Mouse (Mus musculus) intestine, embryonic 15.5 days (tissue): ENCODE measurements around the gene B4galnt1. TPM values are rescaled to one million over a fixed set of nuclear protein-coding genes. Genes with fewer than 3 reads are reported as not detected.

Experiments used
- ATAC-seq: fragments of 200-750 bp; cut with Nextera tagmentation; 2 replicates; pipeline ENCODE4 v1.8.0; 2017; ENCODE audit warnings: moderate TSS enrichment, moderate library complexity
- H3K27ac ChIP-seq: fragments of 300-500 bp; sonication (generic); 2 replicates; pipeline ENCODE4 v1.5.1; 2015; ENCODE audit warnings: mild to moderate bottlenecking, inconsistent platforms
- H3K27me3 ChIP-seq: fragments of 300-500 bp; sonication (generic); replicated peaks from 2 replicates; pipeline ENCODE4 v1.6.1; 2015; ENCODE audit warnings: inconsistent platforms
- H3K36me3 ChIP-seq: fragments of 300-500 bp; sonication (generic); 2 replicates; pipeline ENCODE4 v1.6.1; 2015; ENCODE audit warnings: inconsistent platforms
- H3K4me1 ChIP-seq: fragments of 300-500 bp; sonication (generic); replicated peaks from 2 replicates; pipeline ENCODE4 v1.6.1; 2015; ENCODE audit warnings: inconsistent platforms
- H3K4me2 ChIP-seq: fragments of 300-500 bp; sonication (generic); replicated peaks from 2 replicates; pipeline ENCODE4 v1.6.1; 2015; ENCODE audit warnings: mild to moderate bottlenecking, inconsistent platforms
- H3K4me3 ChIP-seq: fragments of 300-500 bp; sonication (generic); replicated peaks from 2 replicates; pipeline ENCODE4 v1.5.1; 2015; ENCODE audit warnings: inconsistent platforms
- H3K9ac ChIP-seq: fragments of 300-500 bp; sonication (generic); 2 replicates; pipeline ENCODE4 v1.6.1; 2015; ENCODE audit warnings: inconsistent platforms
- H3K9me3 ChIP-seq: fragments of 300-500 bp; sonication (generic); 2 replicates; pipeline ENCODE4 v1.6.1; 2016; ENCODE audit warnings: inconsistent platforms
- WGBS: fragments of 180-500 bp; shearing (Covaris S2); methylation state at CpG from one replicate; pipeline ENCODE4 v1.1.7; 2015; 5-methylcytosine and 5-hydroxymethylcytosine counted together
- polyA plus RNA-seq: library from polyadenylated mRNA; unstranded; fragments of >200 nt; fragmentation: Nextera tagmentation; extraction: Ambion mirVana; gene quantifications from 2 replicates; pipeline ENCODE4 v1.2.1, GENCODE M21; 2015

The B4galnt1 gene
- polyA plus RNA-seq, 1 experiment from 2014 or later = 52.5 TPM

DNA sequence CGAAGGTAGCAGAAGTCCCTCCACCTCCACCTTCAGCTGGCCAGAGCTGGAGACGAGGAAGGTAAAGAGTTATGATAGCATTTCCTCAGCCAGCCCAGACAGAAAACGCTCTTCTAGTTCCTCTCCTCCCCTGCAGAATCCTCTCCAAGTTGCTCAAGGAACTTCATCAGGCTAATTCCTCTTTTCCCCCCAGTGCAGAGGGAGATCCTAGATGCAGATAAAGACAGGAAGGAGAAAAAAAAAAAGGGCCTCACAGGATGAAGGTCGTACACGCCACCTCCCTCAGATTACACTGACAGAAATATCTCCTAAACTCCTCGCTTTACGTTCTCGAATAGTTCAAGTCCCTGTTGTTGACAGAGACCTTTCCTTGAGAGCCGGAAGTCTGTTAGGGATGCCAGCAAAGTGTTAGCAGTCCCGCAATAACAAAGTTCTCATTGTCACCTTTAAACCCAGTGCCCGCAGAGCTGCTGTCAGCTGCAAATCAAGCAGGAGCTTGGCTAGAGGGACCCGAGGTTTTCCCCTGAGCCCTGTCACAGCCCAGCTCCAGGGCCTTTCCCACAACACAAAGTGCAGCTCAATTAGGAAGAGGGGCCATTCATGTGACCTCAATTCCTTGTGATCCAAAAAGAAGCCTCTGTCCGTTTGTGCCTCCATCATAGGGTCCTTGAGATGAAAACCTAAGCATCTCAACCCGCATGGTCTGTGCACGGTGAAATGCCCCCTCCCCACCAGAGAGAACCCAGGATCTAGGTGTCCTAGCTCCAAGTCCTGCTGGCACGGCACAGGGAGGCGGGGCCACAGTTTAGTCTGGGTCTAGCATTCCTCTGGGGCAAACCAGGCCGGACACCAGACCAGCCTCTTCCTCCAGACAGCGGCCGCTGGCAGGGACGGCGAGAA lies 29.7 kb downstream of the B4galnt1 start:
- Histone ChIP-seq H3K4me3 (peak overlapping the region; percentile 92), H3K4me2 (peak overlapping the region; percentile 93), H3K9me3 (no peaks in the 10 kb centered on the region), H3K27me3 (no peaks in the 10 kb centered on the region), H3K27ac (peak overlapping the region; percentile 92), H3K9ac (peak overlapping the region; percentile 84), H3K36me3 (peaks cover 9% of the 10 kb centered on the region; the same call in 1 of the 2 replicates), H3K4me1 (peaks cover 23% of the 10 kb centered on the region; the same call in 1 of the 2 replicates)
- WGBS = 9% methylated on average over 22 of the region's 22 CpGs
- peak; percentile 42 for ATAC-seq

DNA sequence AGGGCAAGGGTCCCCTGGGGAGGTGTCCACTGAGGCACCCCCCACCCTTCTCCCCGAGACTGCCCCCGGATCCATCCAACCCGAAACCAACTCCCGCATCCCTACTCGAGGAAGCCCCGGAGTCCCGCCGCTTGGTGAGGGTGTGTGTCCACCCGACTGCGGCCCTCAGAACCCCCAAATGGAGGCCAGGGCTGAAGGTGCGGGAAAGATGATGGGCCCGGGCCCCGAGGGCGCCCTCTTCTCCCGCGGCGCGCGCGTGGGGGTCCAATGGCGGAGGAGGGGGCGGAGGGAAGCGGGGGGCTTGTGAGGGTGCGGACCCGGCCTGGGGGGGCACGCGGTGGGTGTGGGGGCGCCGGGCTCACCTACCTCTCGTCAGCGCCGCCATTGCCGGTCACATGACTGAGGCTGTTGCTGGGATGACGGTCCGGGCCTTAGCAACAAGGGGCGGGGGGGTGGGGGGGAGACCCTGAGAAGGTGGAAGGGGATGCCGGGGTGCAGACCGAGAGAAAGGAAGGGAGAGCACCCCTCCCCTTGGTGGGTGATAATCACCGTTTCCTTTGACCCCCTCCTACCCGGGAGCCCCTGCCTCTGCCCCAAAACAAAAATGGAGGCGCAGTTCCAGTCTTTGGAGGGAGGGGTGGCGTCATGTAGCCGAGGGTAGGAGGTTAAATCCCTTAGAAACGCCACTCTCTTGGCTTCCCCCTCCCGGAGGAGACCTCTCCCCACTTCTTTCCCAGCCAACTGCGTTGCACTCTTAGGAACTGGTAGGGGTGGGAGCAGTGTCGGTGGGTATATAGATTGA lies 30.5 kb downstream of the B4galnt1 start, which contains the start of gene Dtx3:
Dtx3 (minus strand) TSS at position 401 of the 802 bp plus-strand sequence.
- peak; percentile 64 for ATAC-seq
- H3K9ac ChIP-seq = peak within 1 kb of the TSS; percentile 84

DNA sequence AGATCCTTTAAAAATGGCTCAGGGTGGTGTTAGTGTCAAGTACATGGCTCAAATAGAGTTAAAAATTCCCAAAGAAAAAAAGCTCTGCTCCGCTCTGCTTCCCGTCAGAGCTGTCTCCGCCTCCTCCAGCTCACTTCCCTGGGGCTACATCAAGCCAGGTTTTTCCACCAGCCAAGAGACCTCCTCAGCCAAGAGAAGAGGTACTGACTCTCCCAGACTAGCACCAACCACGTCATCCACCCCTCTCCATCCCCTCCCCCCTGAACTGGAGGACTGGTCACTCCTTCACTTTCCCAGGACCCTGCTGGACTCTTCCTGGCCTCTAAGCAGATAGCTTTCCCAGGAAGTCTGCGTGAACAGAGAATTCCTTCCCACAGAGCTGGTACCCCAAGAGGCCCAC lies 31.4 kb downstream of the B4galnt1 start:
- Histone ChIP-seq H3K9me3 (no peaks in the 10 kb centered on the region), H3K27ac (peak overlapping the region; percentile 92), H3K36me3 (0 out of 2 replicates have a peak, but pooled peaks cover 9% of the 10 kb centered on the region), H3K27me3 (no peaks in the 10 kb centered on the region), H3K4me2 (peak overlapping the region; percentile 93), H3K4me3 (peak overlapping the region; percentile 92), H3K4me1 (peaks cover 15% of the 10 kb centered on the region; the same call in 1 of the 2 replicates), H3K9ac (no peak overlapping the region)
- ATAC-seq = peak; percentile 68
- 8% methylated on average over 5 of the region's 5 CpGs for WGBS

More for the DNA sequence above, 30.5 kb downstream of the B4galnt1 start, which contains the start of gene Dtx3:
- Histone ChIP-seq H3K27ac (peak within 1 kb of the TSS; percentile 92), H3K4me3 (peak within 1 kb of the TSS; percentile 92), H3K27me3 (no peaks in the 10 kb centered on the region), H3K36me3 (peaks cover 9% of the 10 kb centered on the region; the same call in 1 of the 2 replicates), H3K4me2 (peak within 1 kb of the TSS; percentile 93), H3K4me1 (peaks cover 21% of the 10 kb centered on the region; the same call in 1 of the 2 replicates), H3K9me3 (no peaks in the 10 kb centered on the region)
- whole genome bisulfite sequencing = under 1% methylated on average over 41 of the region's 47 CpGs

DNA sequence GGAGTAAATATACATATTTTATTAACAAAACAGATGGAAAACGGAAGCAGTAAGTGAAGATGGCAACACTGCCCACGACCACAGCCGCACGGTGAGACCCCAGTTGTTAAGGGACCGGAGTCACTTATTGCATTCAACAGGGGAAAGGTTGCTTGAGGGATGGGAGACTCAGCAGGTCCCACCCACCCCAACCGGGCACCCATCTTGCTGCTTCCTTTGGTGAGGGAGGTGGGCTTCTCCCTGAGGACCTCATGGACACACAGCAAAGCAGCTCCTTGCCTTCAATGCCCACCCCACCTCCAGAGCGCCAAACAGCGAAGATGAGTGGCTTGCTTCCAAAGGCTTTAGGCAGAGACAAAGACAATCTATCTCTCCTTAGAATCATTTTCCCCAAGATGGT lies 32.1 kb downstream of the B4galnt1 start:
- Histone ChIP-seq H3K27me3 (no peaks in the 10 kb centered on the region), H3K4me3 (no peak overlapping the region), H3K4me2 (no peak overlapping the region), H3K9me3 (no peaks in the 10 kb centered on the region), H3K36me3 (0 out of 2 replicates have a peak, but pooled peaks cover 9% of the 10 kb centered on the region), H3K4me1 (peaks cover 15% of the 10 kb centered on the region; the same call in 1 of the 2 replicates), H3K9ac (no peak overlapping the region), H3K27ac (peak overlapping the region; percentile 25; the same call in 1 of the 2 replicates)
- ATAC-seq = no peak
- WGBS = 84% methylated on average over 8 of the region's 8 CpGs

DNA sequence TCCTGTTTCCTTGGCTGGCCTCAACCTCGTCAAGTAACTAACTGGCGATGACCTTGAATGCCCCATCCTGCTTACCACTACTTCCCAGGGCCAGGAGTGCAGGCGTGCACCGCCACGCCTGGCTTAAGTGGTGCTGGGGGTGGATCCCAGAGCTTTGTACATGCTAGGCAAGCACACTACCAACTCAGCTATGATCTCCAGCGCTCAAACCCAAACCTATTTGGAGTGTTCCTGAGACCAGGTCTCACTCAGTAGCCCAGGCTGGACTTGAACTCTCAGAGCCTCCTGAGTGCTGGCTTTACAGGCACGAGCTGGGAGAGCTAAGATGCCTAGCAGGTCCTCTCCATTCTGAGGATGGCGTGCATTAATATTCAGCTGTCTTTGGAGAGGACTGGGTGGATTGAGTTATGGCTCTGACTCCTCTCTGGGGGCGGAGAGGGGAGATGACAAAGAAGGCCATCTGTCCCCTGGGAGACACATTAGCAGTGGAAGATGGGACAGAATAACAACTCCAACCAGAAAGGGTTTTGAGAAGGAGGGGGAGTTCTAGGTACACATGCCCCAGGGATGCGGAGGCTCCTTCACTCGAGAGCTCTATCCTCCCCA lies 32.6 kb downstream of the B4galnt1 start:
- Histone ChIP-seq H3K9ac (no peak overlapping the region), H3K27ac (peak overlapping the region; percentile 25; the same call in 1 of the 2 replicates), H3K4me1 (peaks cover 15% of the 10 kb centered on the region; the same call in 1 of the 2 replicates), H3K4me2 (no peak overlapping the region), H3K4me3 (no peak overlapping the region), H3K27me3 (no peaks in the 10 kb centered on the region), H3K36me3 (peaks cover 7% of the 10 kb centered on the region; the same call in 1 of the 2 replicates), H3K9me3 (no peaks in the 10 kb centered on the region)
- ATAC-seq = no peak
- WGBS = 84% methylated on average over 11 of the region's 11 CpGs

DNA sequence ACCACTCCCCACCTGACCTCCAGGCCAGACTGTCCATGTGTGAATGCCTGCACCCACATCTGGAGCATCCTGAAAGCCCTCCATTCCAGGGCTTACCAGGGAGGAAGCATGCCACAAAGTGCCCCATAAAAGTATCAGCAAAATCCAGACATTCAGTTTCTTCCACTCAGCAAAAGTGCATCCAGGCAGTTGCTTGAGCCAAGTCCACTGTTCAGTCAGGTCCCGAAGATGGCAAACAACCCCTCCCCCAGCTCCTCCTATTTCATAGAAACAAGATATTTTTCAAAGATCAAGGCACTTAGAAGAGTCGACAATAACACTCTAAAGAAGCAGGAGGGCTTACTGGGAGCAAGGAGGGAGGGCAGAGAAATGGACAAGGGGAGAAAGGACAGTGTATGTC lies 33.5 kb downstream of the B4galnt1 start:
- no peak overlapping the region for H3K4me3 ChIP-seq
- peaks cover 15% of the 10 kb centered on the region; the same call in 1 of the 2 replicates for H3K4me1 ChIP-seq
- peaks cover 11% of the 10 kb centered on the region; the same call in 1 of the 2 replicates for H3K36me3 ChIP-seq
- WGBS = 50% methylated on average over 2 of the region's 2 CpGs
- no peak for ATAC-seq
- no peak overlapping the region for H3K4me2 ChIP-seq
- no peak overlapping the region for H3K9ac ChIP-seq
- no peaks in the 10 kb centered on the region for H3K27me3 ChIP-seq
- H3K27ac ChIP-seq = no peak overlapping the region
- no peaks in the 10 kb centered on the region for H3K9me3 ChIP-seq

DNA sequence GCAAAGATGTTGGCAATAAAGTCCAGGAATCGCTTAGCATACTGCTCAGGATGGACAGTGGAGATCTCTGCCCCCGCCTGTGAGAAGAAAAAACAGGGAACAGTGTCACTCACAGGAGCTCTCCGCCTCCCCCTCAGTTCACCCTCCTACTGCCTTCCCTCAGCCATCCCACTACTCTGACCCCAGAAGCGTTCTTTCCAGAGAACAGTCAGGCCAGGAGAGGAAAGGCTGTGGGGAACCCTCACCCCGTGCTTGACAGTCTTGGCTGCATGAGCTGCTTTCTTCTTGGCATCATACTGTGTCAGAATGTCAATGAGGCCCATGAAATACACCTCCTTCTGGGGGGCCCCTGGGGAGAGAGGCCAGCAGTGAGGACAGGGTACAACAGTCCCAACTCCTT lies 34.0 kb downstream of the B4galnt1 start:
- ATAC-seq = no peak
- Histone ChIP-seq H3K9me3 (no peaks in the 10 kb centered on the region), H3K36me3 (peaks cover 15% of the 10 kb centered on the region; the same call in 1 of the 2 replicates), H3K4me3 (no peak overlapping the region), H3K9ac (no peak overlapping the region), H3K4me1 (peaks cover 15% of the 10 kb centered on the region; the same call in 1 of the 2 replicates), H3K4me2 (no peak overlapping the region), H3K27me3 (no peaks in the 10 kb centered on the region), H3K27ac (no peak overlapping the region)
- 68% methylated on average over 5 of the region's 5 CpGs for WGBS

DNA sequence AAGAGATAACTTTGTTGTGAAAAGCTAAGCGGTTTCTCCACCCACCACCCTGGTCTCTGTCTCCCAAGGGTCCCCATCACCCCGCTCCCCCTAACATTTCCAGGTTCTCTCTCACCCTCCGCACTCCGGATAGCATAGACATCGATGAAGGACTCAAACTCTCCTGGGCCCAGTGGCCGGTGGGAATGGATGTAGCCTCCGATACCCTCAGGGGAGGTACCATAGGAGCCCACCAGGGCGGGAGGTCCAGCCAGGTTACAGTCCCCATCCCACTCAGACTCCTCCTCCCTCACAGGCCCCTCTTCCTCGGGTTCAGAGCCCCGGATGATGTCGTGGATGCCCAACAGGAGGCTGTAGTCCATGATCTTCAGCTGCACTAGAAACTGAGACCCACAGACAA lies 34.4 kb downstream of the B4galnt1 start:
- H3K9me3 ChIP-seq = no peaks in the 10 kb centered on the region
- H3K4me3 ChIP-seq = no peak overlapping the region
- H3K9ac ChIP-seq = no peak overlapping the region
- peaks cover 15% of the 10 kb centered on the region; the same call in 1 of the 2 replicates for H3K36me3 ChIP-seq
- H3K4me2 ChIP-seq = no peak overlapping the region
- 87% methylated on average over 11 of the region's 11 CpGs for WGBS
- H3K27ac ChIP-seq = no peak overlapping the region
- H3K4me1 ChIP-seq = peaks cover 11% of the 10 kb centered on the region; the same call in 1 of the 2 replicates
- no peaks in the 10 kb centered on the region for H3K27me3 ChIP-seq
- no peak for ATAC-seq

DNA sequence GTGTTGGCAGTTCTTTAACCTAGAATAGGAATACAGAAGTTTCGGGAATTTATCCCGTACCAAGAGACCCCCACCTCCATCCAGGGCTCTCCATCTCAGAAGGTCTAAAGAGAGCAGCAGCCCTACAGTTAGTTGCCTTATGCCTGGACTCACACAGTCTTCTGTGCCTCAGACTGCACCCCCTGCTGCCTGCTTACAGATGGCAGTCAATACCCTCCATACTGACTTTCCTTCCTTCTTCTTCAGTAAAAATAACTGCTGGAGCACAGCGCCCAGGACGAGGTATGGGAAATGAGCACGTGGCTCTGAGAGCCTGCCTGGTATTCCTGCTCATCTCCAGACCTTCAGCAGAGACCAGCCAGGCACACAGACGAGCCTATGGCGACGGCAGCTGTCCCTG lies 35.3 kb downstream of the B4galnt1 start:
- peaks cover 19% of the 10 kb centered on the region for H3K36me3 ChIP-seq
- 80% methylated on average over 8 of the region's 8 CpGs for WGBS
- no peak overlapping the region for H3K4me2 ChIP-seq
- no peak overlapping the region for H3K27ac ChIP-seq
- peaks cover 3% of the 10 kb centered on the region; the same call in 1 of the 2 replicates for H3K4me1 ChIP-seq
- no peaks in the 10 kb centered on the region for H3K9me3 ChIP-seq
- no peak overlapping the region for H3K4me3 ChIP-seq
- H3K27me3 ChIP-seq = no peaks in the 10 kb centered on the region
- ATAC-seq = no peak
- H3K9ac ChIP-seq = no peak overlapping the region

DNA sequence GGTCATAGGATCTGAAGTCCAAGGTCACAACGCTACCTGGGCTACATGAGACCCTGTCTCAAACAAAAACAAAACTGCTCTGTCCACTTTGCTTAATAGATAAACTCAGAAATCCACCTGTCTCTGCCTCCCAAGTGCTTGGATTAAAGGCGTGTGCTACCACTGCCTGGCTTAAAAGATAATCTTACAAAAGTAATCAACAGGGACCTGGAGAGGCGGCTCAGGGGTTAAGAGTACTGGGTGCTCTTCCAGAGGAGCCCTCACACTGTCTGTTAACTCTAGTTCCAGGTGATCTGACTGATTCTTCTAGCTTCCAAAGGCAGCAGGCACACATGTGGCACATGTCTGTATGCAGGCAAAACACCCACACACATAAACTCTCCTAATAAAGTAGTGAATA lies 38.1 kb downstream of the B4galnt1 start:
- H3K9me3 ChIP-seq = no peaks in the 10 kb centered on the region
- peak; percentile 60; the same call in 1 of the 2 replicates for ATAC-seq
- H3K9ac ChIP-seq = no peak overlapping the region
- 89% methylated on average over 3 of the region's 3 CpGs for WGBS
- H3K4me3 ChIP-seq = no peak overlapping the region
- H3K36me3 ChIP-seq = peaks cover 20% of the 10 kb centered on the region
- H3K4me2 ChIP-seq = no peak overlapping the region
- no peaks in the 10 kb centered on the region for H3K27me3 ChIP-seq
- no peak overlapping the region for H3K27ac ChIP-seq
- no peaks in the 10 kb centered on the region for H3K4me1 ChIP-seq

DNA sequence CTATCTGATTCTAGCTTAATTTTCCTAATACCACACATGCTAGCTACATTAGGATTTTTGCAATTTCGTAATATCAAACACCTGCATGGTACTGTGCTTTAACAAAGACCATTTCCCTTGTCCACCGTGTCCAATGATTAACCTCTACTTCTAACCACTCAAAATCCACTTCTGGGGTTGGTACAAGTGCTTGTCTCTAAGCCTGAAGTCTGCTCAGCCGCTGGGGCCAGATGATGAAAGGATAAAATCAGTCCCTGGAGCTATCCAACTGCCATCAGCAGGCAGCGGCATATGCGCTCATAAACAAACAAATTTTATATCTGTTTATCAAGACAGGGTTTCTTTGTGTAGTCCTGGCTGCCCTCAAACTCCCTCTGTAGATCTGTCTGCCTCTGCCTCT lies 39.6 kb downstream of the B4galnt1 start:
- WGBS = 89% methylated on average over 5 of the region's 5 CpGs
- Histone ChIP-seq H3K36me3 (peaks cover 15% of the 10 kb centered on the region), H3K9ac (no peak overlapping the region), H3K4me3 (no peak overlapping the region), H3K9me3 (no peaks in the 10 kb centered on the region), H3K27ac (no peak overlapping the region), H3K27me3 (no peaks in the 10 kb centered on the region), H3K4me1 (no peaks in the 10 kb centered on the region), H3K4me2 (no peak overlapping the region)
- no peak for ATAC-seq
